Mouse (Mus musculus) CD4-positive, CD25-positive, alpha-beta regulatory T cell, adult 9 weeks (primary cell): ENCODE measurements around the gene Gpx7. TPM values are rescaled to one million over a fixed set of nuclear protein-coding genes. Genes with fewer than 3 reads are reported as not detected.

ENCODE experiments used
- polyA plus RNA-seq: library from polyadenylated mRNA; unstranded; fragments of 100-300 nt; shearing (Covaris generic); gene quantifications from one replicate; pipeline ENCODE4 v1.2.1, GENCODE M21; 2017

Gpx7 gene
- polyA plus RNA-seq = 4.5 TPM

DNA sequence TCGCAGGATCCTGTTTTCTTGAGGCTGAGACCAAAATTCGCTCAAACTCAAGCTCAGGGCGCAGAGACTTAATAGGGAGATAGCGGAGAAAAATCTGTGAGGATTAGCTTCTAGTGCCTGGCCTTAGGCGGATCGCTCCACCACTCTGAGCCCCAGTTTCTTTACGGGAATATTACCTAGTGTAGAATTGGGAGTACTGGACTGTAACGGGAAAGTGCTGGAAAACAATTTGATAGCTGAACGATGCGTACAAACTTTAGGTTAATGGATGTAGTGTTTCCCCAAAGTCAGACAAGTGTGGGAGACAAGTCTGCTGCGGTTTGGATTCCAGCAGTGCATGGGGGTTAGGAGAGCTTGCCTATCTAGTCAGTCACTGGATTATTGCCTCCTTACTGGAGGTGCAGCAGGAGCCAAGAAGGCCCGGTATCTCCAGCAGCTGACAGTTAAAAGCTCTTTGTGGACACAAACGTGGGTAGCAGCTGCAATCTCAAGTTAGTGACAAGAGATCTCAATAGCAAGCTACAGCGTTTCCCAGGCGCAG, at the start of gene Gpx7:
Gene Gpx7, minus strand, starts transcription at position 101 of the 541 bp plus-strand sequence.

DNA sequence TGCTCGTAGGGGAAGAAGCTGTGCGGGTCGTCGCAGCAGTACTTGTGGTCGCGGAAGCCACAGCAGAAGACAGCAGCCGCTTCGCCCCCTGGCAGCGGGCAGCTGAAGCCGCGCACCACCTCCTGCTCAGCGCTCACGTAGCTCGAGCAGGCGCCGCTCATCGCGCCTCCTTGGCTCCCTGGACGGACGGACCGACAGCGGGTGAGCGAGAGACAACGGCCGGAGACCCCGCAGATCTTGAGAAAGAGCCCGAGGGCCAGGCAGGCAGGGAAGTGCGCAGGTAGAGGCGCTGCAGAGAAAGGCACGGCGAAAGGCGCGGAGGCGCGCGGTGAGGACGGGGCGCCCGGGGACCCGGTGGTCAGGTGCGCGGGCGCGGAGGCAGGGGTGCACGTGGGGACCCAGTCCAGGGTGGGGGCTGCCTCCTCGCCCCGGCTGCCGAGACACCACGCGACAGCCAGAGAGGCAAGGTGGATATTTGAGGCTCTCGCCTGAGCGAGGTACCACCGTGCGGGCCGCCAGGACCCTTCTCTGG, 23.5 kb downstream of the Gpx7 start, which contains the start of gene Shisal2a:
Gene Shisal2a, minus strand, starts transcription at position 167 of the 532 bp plus-strand sequence.

Other genes starting within 250 kb of the Gpx7 start
- 1.8 TPM for gene Echdc2, start 241.5 kb downstream of the Gpx7 start, polyA plus RNA-seq
- gene Zyg11a, start 188.9 kb downstream of the Gpx7 start, polyA plus RNA-seq = not detected
- 16.9 TPM for gene Zyg11b, start 105.9 kb downstream of the Gpx7 start, polyA plus RNA-seq
- gene Coa7, start 78.8 kb downstream of the Gpx7 start, polyA plus RNA-seq = 27.3 TPM
- not detected for gene Shisal2a, start 23.6 kb downstream of the Gpx7 start, polyA plus RNA-seq
- 40.5 TPM for gene Tut4, start 52.5 kb upstream of the Gpx7 start, polyA plus RNA-seq
- gene Prpf38a, start 172.4 kb upstream of the Gpx7 start, polyA plus RNA-seq = 71.7 TPM
- 1.2 TPM for gene Orc1, start 172.5 kb upstream of the Gpx7 start, polyA plus RNA-seq
- gene Cc2d1b, start 213.0 kb upstream of the Gpx7 start, polyA plus RNA-seq = 104 TPM